Mouse (Mus musculus): ENCODE data around the gene Myo1h.

- TF ChIP-seq POLR2A (IDR thresholded peaks at IDR 0.05; ENCODE audit: insufficient read length, low read depth) (no peak), USF1 (IDR thresholded peaks at IDR 0.05; ENCODE audit: low read depth) (no peak), MYOD1 (IDR thresholded peaks at IDR 0.05; ENCODE audit: control insufficient read depth in 1 of 3, insufficient read length in 2 of 3, low read depth in 2 of 3) (peak in 2 of 3 experiments; percentile 4 to 11), TCF3 (IDR thresholded peaks at IDR 0.05; ENCODE audit: insufficient read length, low read depth) (no peak)
Observed at GRCm38 (mm10) chr5:114379763-114380162, 90.8 kb downstream of the Myo1h start.

Measured in myocyte (in vitro differentiated cells).